Mouse (Mus musculus) urinary bladder, adult 18-20 months (tissue): ENCODE measurements around the gene Scamp5.

Source experiments
- DNase-seq, 2 experiments: peaks; one replicate each; pipeline ENCODE4 v3.0.0; 2022; ENCODE audit warnings: low spot score in 2 of 2, mixed read lengths in 2 of 2

Scamp5 gene

GRCm38 (mm10) chr9:57419521-57420267 lies 48.2 kb downstream of the Scamp5 start:
- DNase-seq: no peak

GRCm38 (mm10) chr9:57417341-57417740 lies 50.5 kb downstream of the Scamp5 start:
- no peak for DNase-seq

GRCm38 (mm10) chr9:57407120-57407905 lies 60.5 kb downstream of the Scamp5 start:
- DNase-seq: no peak

- no peak for DNase-seq
These were observed 61.5 kb downstream of the Scamp5 start for GRCm38 (mm10) chr9:57406395-57406794.

- DNase-seq: no peak
These were observed 63.8 kb downstream of the Scamp5 start for GRCm38 (mm10) chr9:57404036-57404435.

GRCm38 (mm10) chr9:57402318-57403251 lies 65.3 kb downstream of the Scamp5 start:
- DNase-seq: no peak

GRCm38 (mm10) chr9:57398773-57399172 lies 69.1 kb downstream of the Scamp5 start:
- no peak for DNase-seq

GRCm38 (mm10) chr9:57392892-57393291 lies 75.0 kb downstream of the Scamp5 start:
- no peak for DNase-seq
